Comparison of ENCODE assay signal across 15 mouse cellular contexts in the genomic region with DNA sequence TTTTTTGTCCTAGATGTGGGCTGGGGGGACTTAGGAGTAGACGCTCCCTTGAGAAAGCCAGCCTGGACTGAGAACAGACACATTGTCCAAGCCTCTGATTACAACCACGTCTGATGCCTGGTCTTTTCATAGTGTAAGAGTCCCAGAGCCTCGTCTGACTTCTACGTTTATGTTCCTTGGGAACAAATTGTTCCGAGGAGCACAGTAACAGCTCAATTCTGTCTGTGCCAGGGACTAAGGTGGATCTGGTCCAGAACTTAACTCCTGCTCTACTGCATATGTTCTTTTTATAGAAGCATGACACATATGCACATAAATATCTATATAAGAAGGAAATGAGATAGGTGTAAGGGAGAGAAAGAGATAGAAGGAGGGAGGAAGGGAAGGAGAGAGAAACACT.
A peak's percentile ranks its signal among the peaks of the same experiment; 100 is the strongest.
DNase-seq lines count a peak whose midpoint lies in the region; ATAC-seq and TF ChIP-seq lines count a peak whose summit lies in the region.
"Had no signal": no experiment of that assay in that cellular context is flagged by ENCODE, and none has a peak within 500 bp of the region (broad histone marks: within the 10 kb centered on the region; RNA-seq: fewer than 3 reads in every experiment).

No protein-coding gene starts in this region.

- 68% methylated on average over 5 of the region's 5 CpGs for WGBS in forebrain, embryonic 10.5 days
- WGBS in forebrain, embryonic 11.5 days = 66% methylated on average over 5 of the region's 5 CpGs
- WGBS in heart, postnatal 0 days = 39% methylated on average over 5 of the region's 5 CpGs
- WGBS in heart, embryonic 12.5 days = 61% methylated on average over 5 of the region's 5 CpGs
- 49% methylated on average over 5 of the region's 5 CpGs for WGBS in stomach, postnatal 0 days

- no peak overlapping the region for H3K9ac ChIP-seq in forebrain, embryonic 11.5 days (ENCODE audit: low read length)
- H3K9ac ChIP-seq in heart, postnatal 0 days (replicated peaks; ENCODE audit: low read depth, low read length) = no peak overlapping the region
- no peak overlapping the region for H3K9ac ChIP-seq in heart, embryonic 12.5 days
- no peak overlapping the region for H3K9ac ChIP-seq in stomach, postnatal 0 days (ENCODE audit: low read length)
- H3K9ac ChIP-seq: liver, embryonic 13.5 days had no signal

- H3K4me3 ChIP-seq in forebrain, embryonic 10.5 days = no peak overlapping the region
- no peak overlapping the region for H3K4me3 ChIP-seq in forebrain, embryonic 11.5 days (ENCODE audit: low read depth, low read length)
- H3K4me3 ChIP-seq in heart, postnatal 0 days (ENCODE audit: low read depth, low read length) = no peak overlapping the region
- no peak overlapping the region for H3K4me3 ChIP-seq in heart, embryonic 12.5 days
- H3K4me3 ChIP-seq in stomach, postnatal 0 days (ENCODE audit: low read depth, low read length) = no peak overlapping the region
- H3K4me3 ChIP-seq: liver, embryonic 13.5 days had no signal

- H3K4me2 ChIP-seq in forebrain, embryonic 11.5 days (ENCODE audit: low read depth, low read length, severe bottlenecking) = no peak overlapping the region
- no peak overlapping the region for H3K4me2 ChIP-seq in heart, postnatal 0 days (ENCODE audit: low read depth, low read length)
- H3K4me2 ChIP-seq in heart, embryonic 12.5 days = no peak overlapping the region
- no peak overlapping the region for H3K4me2 ChIP-seq in stomach, postnatal 0 days (replicated peaks; ENCODE audit: low read depth)
- H3K4me2 ChIP-seq: liver, embryonic 13.5 days; midbrain, embryonic 11.5 days had no signal

- no peak for ATAC-seq in forebrain, embryonic 11.5 days (replicated peaks; ENCODE audit: low FRiP score)
- ATAC-seq in heart, postnatal 0 days (ENCODE audit: insufficient read depth, low read depth) = peak; percentile 80
- no peak for ATAC-seq in heart, embryonic 12.5 days (ENCODE audit: insufficient number of reproducible peaks, low FRiP score)
- ATAC-seq in stomach, postnatal 0 days (ENCODE audit: low FRiP score, low TSS enrichment) = peak; percentile 73; the same call in 1 of the 2 replicates
- ATAC-seq: hindbrain, embryonic 16.5 days had no signal

- no peaks in the 10 kb centered on the region for H3K27me3 ChIP-seq in forebrain, embryonic 10.5 days (ENCODE audit: poor library complexity, severe bottlenecking)
- H3K27me3 ChIP-seq in forebrain, embryonic 11.5 days (ENCODE audit: control insufficient read depth, insufficient read depth, low read length) = no peaks in the 10 kb centered on the region
- no peaks in the 10 kb centered on the region for H3K27me3 ChIP-seq in heart, postnatal 0 days (ENCODE audit: control insufficient read depth, insufficient read depth, low read length)
- no peaks in the 10 kb centered on the region for H3K27me3 ChIP-seq in heart, embryonic 12.5 days (replicated peaks)
- no peaks in the 10 kb centered on the region for H3K27me3 ChIP-seq in stomach, postnatal 0 days (ENCODE audit: control insufficient read depth, insufficient read depth, low read length)
- H3K27me3 ChIP-seq: liver, embryonic 13.5 days had no signal

- TF ChIP-seq EP300 in heart, postnatal 0 days (IDR thresholded peaks at IDR 0.05; ENCODE audit: low read depth) = peak; percentile 49; the same call in 1 of the 2 replicates
- peak; percentile 71 for TF ChIP-seq EP300 in stomach, postnatal 0 days (optimal IDR thresholded peaks at IDR 0.05)

- peaks cover 32% of the 10 kb centered on the region for H3K4me1 ChIP-seq in forebrain, embryonic 10.5 days
- H3K4me1 ChIP-seq in forebrain, embryonic 11.5 days (replicated peaks; ENCODE audit: control insufficient read depth, insufficient read depth, low read length) = peaks cover 1% of the 10 kb centered on the region; the same call in 1 of the 2 replicates
- no peaks in the 10 kb centered on the region for H3K4me1 ChIP-seq in heart, postnatal 0 days (ENCODE audit: control insufficient read depth, insufficient read depth)
- H3K4me1 ChIP-seq in heart, embryonic 12.5 days (replicated peaks) = no peaks in the 10 kb centered on the region
- no peaks in the 10 kb centered on the region for H3K4me1 ChIP-seq in stomach, postnatal 0 days (replicated peaks; ENCODE audit: control insufficient read depth, insufficient read depth)
- H3K4me1 ChIP-seq: liver, embryonic 13.5 days had no signal

- no peak for DNase-seq in forebrain, embryonic 10.5 days (ENCODE audit: extremely low spot score, low spot score)
- DNase-seq in forebrain, embryonic 11.5 days (ENCODE audit: low spot score) = no peak
- peak; percentile 47 for DNase-seq in heart, postnatal 0 days (ENCODE audit: low spot score)
- DNase-seq in right cerebral cortex, adult 2 months (ENCODE audit: low spot score in 2 of 2) = peak; percentile 16 to 24
- DNase-seq in right cerebral cortex, postnatal 25 days = no peak
- no peak for DNase-seq in stomach, postnatal 0 days (ENCODE audit: low spot score)
- DNase-seq in cerebellum, postnatal 4 days (ENCODE audit: low spot score in 2 of 2) = no peak
- DNase-seq: adrenal gland, postnatal 14 days; cerebellum, adult 11 months; gastrocnemius, postnatal 36 days; kidney, adult 9 months; liver, embryonic 13.5 days had no signal

- no peaks in the 10 kb centered on the region; the same call in 1 of the 2 replicates for H3K9me3 ChIP-seq in forebrain, embryonic 10.5 days
- no peaks in the 10 kb centered on the region for H3K9me3 ChIP-seq in forebrain, embryonic 11.5 days (ENCODE audit: control insufficient read depth, low read length)
- H3K9me3 ChIP-seq in heart, postnatal 0 days (replicated peaks; ENCODE audit: control insufficient read depth, low read length) = peaks cover 6% of the 10 kb centered on the region; the same call in 1 of the 2 replicates
- H3K9me3 ChIP-seq in heart, embryonic 12.5 days (replicated peaks) = peaks cover 22% of the 10 kb centered on the region
- H3K9me3 ChIP-seq in stomach, postnatal 0 days (ENCODE audit: control insufficient read depth, low read length) = no peaks in the 10 kb centered on the region

- no peak for TF ChIP-seq CTCF in heart, postnatal 0 days (IDR thresholded peaks at IDR 0.05; ENCODE audit: low read depth)
- no peak for TF ChIP-seq CTCF in stomach, postnatal 0 days (IDR thresholded peaks at IDR 0.05; ENCODE audit: low read depth)

- H3K27ac ChIP-seq in forebrain, embryonic 10.5 days = peak overlapping the region; percentile 68; the same call in 1 of the 2 replicates
- H3K27ac ChIP-seq in forebrain, embryonic 11.5 days (ENCODE audit: low read depth, low read length) = no peak overlapping the region
- peak overlapping the region; percentile 64 for H3K27ac ChIP-seq in heart, postnatal 0 days (ENCODE audit: low read depth)
- H3K27ac ChIP-seq in heart, embryonic 12.5 days (ENCODE audit: poor library complexity, severe bottlenecking) = no peak overlapping the region
- peak overlapping the region; percentile 78 for H3K27ac ChIP-seq in stomach, postnatal 0 days (replicated peaks)
- H3K27ac ChIP-seq: liver, embryonic 13.5 days had no signal

- no peaks in the 10 kb centered on the region for H3K36me3 ChIP-seq in forebrain, embryonic 10.5 days (replicated peaks)
- no peaks in the 10 kb centered on the region for H3K36me3 ChIP-seq in forebrain, embryonic 11.5 days (ENCODE audit: control insufficient read depth, insufficient read depth, low read length)
- H3K36me3 ChIP-seq in heart, postnatal 0 days (replicated peaks; ENCODE audit: control insufficient read depth, insufficient read depth, low read length) = no peaks in the 10 kb centered on the region
- H3K36me3 ChIP-seq in heart, embryonic 12.5 days = no peaks in the 10 kb centered on the region
- H3K36me3 ChIP-seq in stomach, postnatal 0 days (ENCODE audit: control insufficient read depth, insufficient read depth, low read length) = no peaks in the 10 kb centered on the region
- H3K36me3 ChIP-seq: liver, embryonic 13.5 days had no signal

Comparison
In these comparisons a context has a peak if more than half of its experiments do, and no peak if none do; other contexts are left out.
1. DNase-seq: peak in heart, postnatal 0 days (single experiment) and right cerebral cortex, adult 2 months (2 of 2); none in forebrain, embryonic 10.5 days (single experiment), forebrain, embryonic 11.5 days (single experiment), right cerebral cortex, postnatal 25 days (single experiment), stomach, postnatal 0 days (single experiment) and cerebellum, postnatal 4 days (0 of 2).
2. H3K27ac ChIP-seq: peak in forebrain, embryonic 10.5 days (single experiment), heart, postnatal 0 days (single experiment) and stomach, postnatal 0 days (single experiment); none in forebrain, embryonic 11.5 days (single experiment) and heart, embryonic 12.5 days (single experiment).
3. ATAC-seq: peak in heart, postnatal 0 days (single experiment) and stomach, postnatal 0 days (single experiment); none in forebrain, embryonic 11.5 days (single experiment) and heart, embryonic 12.5 days (single experiment).